Mouse (Mus musculus) layer of hippocampus, postnatal 25 days (tissue): ENCODE data around the gene Emp2. TPM values are rescaled to one million over a fixed set of nuclear protein-coding genes. Genes with fewer than 3 reads are reported as not detected.

Source experiments
- DNase-seq, 2 experiments: peaks; one replicate each; pipeline ENCODE4 v3.0.0; 2022; ENCODE audit warnings: mixed read lengths in 2 of 2, low spot score in 1 of 2; ENCODE audit errors: extremely low spot score in 1 of 2
- total RNA-seq, 2 experiments: library from RNA; stranded (reverse); gene quantifications; 2 replicates each; pipeline ENCODE4 v1.2.3; 2021

The Emp2 gene
- total RNA-seq: 10 to 100 TPM; 18.4 to 19.1 TPM

DNA sequence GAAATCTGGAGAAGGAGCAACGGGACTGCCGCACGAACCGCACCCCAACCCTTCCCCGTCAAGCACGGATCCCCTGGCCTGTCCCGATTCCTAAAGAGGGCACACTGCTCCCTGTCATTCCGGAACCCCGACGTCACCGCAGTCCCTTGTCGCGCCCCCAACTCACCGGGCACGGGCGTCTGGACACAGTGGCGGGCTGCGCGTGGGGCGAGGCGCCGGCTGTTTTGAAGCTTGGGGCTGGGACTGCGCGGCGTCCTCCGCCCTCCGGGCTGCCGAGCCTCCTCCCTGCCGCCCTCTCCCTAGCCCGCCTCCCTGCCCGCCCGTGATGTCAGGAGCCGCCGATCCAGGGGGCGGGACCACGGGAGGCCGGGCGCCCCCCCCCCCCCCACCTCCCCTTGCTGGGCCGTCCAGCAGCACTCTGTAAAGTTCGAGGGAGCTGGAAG lies at the start of gene Emp2:
Gene Emp2 (minus strand): TSS at position 323 of the 443 bp plus-strand sequence.
- DNase-seq: peak; percentile 11 to 31

DNA sequence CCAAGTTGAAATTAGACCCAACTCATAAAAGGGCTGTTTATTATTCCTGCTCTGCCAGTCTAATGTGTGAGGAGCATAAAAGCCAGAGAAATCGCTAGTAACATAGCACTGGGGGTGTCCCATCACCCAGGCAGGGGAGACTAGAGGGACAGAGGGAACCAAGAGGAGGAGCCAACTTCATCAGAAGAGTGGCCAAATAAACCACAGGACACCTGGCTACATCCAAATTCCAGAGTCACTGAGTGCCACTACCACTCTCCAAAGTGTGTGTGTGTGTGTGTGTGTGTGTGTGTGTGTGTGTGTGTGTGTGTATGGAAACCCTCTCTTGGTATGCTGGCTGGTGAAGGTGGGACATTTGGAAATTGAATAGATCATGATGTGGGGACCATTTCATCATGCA lies 49.3 kb upstream of the Emp2 start:
- no peak for DNase-seq

DNA sequence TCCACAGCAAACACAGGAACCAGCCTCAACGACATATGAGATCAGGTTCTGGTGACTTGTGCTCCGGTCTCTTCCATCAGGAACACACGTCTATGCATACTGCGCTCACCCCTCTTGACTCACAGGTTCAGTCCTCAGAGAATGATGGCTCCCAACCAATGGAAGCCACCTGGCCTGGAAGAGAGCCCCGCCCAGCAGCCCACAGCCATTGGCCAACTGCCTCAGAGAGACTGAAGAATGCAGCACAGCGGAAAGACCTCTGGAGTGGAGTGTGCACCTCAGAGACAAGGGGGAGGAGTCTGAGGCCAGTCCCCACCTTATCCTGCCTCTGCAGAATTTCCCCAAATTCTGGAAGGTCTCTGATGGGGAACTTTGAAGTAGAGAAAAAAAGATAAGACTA lies 45.5 kb upstream of the Emp2 start:
- DNase-seq: no peak

DNA sequence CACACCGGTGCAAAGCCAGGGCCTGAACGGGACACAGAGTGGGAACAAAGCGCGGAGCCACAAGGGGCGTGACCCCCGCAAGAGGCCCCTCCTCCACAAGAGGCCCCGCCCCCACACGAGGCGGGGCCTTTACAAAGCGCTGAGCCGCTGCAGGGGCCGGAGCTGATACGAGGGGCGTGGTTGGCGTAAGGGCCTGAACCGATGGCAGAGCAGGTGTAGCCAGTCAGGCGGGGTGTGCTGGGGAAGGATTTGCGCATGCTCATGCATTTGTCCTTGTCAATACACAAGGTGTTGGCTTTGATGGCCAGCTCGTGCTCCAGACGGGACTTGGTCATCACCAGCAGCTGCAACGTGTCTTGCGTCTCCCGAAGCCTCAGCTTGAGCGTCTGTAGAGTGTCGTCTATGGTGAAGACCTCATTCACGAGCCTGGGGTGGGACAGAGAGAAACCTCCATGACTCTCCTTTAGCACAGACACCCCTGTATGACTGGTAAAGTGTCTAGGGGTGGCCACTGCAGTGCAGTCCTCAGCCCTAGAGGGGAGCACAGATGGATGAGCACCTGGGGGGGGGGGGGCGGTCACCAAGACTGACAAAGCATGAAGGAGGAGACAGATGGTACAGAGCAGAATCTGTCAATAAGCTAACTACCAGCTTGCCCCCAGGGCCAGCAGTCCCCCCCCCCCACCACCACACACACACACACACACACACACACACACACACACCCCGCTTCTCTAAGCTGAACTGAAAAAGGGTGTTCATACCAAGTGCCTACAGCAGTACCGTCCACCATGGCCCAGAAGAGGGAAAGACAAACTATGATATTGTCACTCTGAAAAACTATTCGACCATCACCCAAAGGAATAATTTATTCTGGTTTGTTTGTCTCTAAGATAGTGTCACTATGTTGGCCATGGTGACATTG lies 44.5 kb upstream of the Emp2 start:
- DNase-seq: no peak

DNA sequence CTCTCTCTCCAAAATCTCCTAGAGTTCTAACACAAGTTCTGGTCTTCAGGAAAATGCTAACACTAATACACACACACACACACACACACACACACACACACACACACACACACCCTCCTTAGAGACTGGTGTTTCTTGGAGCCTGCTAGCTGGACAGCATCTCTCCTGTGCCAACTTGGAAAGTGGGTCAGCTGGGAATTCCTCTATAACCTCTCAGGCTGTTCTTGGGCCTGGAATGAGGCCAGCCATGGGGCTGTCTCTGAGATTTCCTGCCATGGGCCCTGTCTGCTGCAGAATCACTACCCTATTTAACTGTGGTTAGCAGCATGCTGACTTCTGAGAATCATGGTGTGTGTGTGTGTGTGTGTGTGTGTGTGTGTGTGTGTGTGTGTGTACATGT lies 41.2 kb upstream of the Emp2 start:
- DNase-seq: no peak

DNA sequence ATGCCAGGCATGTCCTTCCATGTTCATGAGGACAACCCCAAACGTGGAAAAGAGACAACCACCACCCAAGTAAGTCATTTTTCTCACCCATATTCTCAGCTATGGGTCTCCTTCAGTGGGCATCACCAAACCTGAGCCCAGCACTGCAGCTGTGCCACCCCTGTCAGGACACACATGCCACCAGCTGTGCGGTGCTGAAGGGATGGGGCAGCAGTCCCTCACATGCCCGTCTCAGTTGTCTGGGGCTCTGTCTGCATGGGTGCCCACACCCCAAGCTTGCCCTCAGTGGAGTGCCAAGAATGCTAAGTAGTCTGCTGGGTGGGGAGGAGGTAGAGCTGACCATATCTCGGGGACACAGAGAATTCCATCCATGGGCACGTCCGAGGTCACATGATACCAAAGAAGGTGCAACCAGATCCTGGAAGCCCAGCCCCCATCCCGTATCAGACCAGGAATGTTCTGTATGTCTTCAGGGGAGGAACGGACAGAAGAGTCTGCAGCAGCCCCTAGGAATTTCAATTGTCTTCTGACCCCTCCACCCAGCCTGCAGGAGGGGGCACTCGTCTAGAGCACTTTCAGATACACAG lies 37.4 kb upstream of the Emp2 start:
- no peak for DNase-seq

DNA sequence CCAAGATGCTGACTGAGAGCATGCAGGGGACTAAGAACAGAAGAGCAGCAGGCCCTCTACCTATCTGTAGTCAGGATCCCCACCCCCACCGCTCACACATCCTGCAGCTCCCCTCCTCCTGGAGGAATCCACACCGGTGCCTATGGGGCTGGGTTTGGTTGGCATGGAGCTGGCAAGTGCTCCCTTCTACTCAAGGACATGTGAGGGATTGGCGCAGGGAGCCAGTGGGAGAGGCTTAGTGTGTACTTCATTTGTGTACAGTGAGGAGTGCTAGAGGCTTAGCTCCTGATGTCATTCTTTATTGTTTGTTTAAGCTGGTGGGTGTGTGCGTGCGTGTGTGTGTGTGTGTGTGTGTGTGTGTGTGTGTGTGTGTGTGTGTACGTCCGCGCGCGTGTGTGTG lies 36.1 kb upstream of the Emp2 start:
- no peak for DNase-seq

DNA sequence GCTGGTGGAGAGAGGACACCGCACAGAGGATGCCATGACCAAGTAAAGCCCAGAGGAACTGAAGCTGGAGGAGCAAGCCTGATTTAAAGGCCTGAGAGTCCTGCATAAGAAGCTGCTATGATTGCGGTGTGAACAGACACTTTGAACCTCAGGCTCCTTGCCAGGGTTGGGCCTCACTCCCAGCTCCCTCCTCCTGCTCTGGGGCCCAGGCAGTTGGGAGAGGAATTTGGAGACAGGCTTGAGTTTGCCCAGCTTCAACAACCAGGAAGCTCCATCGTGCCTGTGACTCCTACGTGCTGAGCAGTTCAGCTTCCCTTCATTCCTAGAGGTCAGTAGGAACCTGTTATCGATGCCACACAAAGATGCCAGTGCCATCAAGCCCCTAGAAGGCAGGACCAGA lies 35.7 kb upstream of the Emp2 start:
- no peak for DNase-seq

DNA sequence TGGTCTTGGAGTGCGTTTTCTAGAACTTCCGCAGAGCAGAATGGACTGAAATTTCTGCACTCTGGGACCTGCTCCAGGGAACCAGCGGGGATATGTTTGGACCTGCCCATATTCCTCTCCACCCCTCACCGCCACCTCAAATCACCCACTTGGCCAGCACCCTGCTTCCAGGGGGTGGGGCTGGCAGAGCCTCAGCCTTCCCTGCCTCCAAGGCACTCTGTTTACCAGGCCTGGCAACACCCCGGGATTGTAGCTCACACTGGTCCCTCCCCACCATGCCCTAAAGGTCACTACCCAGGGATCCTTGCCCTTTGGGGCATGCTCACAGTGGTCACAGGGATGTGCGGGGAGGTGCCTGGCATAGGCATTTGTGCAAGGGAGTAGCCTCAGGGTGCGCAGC lies 33.8 kb upstream of the Emp2 start:
- no peak for DNase-seq

DNA sequence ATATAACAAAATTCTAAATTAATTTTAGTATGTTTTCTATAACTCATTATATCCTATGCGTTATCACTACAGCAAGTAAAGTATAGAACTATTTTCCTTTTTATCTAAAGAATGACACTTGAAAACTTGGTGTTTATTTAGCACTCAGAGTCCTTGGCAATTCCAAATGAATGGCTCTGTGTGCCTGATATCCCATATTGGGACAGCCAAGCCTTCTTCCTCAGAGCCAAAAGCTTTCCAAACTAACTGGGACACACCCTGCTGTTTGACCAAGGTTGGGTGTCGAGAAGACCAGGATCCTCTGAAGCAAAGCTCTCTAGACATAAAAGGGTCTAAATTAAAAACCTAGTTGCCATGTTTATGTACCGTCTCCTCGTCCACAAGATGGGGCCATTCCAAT lies 27.3 kb upstream of the Emp2 start:
- DNase-seq: no peak

DNA sequence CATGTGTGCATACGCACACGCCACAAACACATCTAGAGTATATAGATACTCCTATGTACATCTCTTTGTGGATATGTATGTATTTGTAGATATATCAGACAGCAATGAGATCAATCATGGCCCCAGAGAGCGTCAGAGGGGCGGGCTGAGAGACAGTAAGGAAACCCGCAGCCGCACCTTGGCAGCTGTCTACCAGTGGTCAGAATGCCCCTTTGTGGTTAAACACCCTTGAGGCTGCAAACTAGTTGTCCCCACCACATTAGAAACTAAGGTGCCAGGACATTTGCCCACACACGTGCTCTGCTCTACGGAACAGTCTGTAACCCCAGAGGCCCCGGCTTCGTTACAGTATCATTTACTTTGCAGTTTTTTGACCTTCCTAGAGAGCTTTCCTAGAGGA lies 26.2 kb upstream of the Emp2 start:
- DNase-seq: no peak

DNA sequence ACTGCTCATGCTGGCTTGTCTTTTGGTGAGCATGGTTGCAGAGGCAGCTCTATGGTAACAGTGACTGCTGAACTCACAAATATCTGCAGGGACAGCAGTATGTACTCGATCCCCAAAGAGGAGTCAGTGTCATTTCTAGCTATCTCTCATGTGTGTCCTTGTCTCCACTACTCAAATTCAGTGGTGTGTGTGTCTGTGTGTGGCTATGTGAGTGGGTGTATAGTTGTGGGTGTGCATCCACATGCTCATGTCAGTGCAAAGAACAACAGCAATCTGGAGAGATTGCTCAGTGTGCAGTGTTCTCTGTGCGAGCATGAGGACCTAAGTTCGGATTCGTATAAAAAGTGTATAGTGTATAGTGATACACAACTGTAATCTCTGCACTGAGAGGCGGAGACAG lies 24.8 kb upstream of the Emp2 start:
- no peak for DNase-seq

DNA sequence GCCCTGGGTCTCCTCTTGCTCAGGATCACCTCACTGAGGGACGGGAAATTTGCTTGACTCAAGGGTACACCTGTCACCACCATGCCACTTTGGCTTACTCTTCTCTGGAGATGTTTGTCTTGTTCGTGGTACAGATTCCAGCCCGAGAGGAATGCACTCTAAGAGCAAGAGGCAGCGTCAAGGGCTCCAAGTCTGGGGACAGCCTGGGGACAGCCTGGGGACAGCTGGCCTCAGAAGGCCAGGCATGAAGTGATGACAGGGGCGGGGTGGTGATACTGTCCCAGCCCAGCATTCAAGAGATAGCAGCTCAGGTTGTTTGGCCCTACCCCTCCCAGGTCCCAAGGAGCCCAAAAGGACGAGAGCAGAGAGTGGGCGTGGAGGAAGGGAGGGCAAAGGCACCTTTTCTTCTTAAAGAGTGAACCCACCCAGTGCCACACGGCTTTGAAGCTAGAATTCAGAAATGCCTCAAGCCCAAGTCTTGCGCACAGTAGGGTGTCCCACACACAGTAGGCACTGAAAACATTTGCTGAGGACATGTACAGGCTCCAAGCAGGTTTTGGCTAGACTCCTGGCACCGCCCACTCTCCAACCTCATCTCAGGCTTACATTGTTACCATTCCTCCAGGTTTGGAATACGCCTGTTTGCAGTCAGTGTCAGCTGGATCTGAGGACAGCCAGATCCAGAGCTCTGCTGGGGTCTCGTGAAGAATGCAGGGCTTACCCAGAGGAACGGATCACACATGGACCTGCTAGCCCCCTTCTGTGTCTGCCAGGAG lies 23.8 kb upstream of the Emp2 start:
- no peak for DNase-seq

DNA sequence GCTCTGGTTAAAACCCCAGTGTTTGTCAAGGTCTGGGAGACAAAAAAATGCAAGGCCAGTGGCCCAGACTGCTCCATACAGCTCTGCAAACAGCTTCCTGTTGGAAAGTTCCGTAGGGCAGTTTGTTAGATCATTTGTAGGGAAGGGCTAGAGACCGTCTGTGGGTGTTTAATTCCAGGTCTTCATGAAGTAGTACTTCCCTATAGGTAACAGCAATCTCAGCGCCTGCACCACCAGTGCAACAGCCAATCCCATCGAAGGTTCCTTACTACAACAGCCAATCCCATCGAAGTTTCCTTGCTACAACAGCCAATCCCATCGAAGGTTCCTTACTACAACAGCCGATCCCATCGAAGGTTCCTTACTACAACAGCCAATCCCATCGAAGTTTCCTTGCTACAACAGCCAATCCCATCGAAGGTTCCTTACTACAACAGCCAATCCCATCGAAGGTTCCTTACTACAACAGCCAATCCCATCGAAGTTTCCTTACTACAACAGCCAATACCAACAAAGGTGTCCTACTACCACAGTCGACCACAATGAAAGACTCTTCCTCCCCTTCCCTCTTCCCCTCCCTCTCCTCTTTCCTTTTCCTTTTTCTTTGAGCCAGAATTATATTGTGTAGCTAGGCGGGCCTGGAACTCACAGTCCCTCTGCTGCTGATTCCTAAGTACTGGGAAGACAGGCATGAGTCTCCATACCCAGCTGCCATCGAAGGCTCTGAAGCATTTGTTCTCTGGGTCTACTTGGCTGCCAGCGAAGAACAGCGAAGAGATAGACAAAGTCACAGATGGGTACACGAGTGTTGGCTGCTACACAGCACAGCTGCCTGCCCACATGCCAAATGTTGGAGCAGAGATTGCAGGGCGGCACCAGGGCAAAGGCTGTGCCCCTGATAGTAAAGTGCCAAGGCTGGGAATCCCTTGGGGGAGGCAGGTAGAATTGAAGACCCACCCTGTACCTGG lies 23.0 kb upstream of the Emp2 start:
- DNase-seq: peak in 1 of 2 experiments; percentile 24

DNA sequence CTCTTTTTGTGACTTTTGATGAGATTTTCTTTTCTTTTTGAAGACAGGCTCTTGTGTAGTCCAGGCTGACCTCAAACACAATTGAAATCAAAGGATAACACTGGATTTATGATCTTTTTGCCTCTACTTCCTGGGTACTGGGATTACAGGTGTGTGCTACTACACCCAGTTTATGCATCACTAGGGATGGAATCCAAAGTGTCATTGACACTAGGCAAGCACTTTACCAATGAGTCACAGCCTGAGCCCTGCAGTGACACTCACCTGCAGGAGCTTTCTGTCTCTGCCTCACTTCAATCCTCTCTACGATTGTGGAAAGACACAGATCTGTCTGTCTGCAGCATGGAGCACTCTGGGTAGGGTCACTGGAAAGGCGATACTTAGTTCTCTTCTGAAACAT lies 22.2 kb upstream of the Emp2 start:
- DNase-seq: no peak

DNA sequence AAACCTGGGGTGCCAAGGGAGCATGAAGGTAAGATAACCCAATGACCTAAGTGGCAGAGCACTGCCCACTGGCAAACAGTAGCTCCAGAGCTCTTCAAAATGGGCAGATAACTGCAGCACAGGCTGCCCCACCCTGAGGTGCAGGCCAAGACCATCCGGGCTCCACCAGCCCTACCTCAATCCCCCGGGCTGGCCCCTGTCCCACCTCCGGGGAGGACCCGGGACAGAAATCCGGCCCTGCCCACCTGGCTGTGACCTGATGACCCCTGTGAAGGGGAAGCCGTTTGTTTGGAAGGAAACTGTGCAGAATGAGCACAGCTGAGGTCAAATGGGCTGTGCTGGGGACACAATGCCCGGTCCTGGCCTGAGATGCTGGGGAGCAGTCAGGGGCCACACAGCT lies 19.0 kb upstream of the Emp2 start:
- DNase-seq: no peak

DNA sequence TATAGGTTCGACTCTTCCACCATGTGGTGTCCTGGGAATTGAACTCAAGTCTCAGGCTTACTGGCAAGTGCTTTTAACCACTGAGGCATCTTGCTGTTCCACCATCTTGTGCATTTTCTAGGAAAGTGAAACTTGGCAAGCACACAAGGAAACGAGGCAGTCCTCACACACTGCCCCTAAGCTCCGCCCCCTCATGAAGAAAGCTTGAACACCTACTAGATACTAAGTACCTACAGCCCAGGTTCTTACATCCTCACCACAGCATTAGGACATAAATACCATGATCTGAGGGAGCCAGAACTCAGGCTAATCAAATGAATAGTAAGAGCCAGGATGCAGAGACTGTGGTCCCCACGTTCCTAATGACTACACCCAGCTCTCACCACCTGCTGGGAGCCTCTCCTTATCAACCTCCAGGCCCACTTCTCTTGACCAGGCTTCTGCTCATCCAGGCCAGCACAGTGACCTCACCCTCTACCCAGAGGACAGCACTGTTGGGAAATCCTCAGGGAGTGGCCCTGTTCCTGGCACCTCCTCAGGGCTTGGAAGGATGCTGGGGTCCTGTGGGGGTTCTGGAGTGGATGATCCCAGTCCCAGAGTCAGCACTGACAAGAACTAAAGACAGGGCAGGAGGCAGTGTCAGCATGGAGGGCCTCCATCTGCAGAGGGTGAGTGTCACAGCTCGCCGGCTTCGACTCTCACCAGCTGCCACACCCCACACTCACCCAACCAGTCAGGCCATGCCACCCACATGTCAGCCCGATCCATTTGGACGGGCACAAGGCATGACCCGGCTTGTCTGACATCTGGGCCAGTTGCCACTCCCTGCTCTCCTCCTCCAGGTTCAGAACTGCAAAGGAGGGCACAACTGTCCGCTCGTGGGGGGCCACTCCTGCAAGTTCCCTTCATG lies 17.1 kb upstream of the Emp2 start:
- no peak for DNase-seq

DNA sequence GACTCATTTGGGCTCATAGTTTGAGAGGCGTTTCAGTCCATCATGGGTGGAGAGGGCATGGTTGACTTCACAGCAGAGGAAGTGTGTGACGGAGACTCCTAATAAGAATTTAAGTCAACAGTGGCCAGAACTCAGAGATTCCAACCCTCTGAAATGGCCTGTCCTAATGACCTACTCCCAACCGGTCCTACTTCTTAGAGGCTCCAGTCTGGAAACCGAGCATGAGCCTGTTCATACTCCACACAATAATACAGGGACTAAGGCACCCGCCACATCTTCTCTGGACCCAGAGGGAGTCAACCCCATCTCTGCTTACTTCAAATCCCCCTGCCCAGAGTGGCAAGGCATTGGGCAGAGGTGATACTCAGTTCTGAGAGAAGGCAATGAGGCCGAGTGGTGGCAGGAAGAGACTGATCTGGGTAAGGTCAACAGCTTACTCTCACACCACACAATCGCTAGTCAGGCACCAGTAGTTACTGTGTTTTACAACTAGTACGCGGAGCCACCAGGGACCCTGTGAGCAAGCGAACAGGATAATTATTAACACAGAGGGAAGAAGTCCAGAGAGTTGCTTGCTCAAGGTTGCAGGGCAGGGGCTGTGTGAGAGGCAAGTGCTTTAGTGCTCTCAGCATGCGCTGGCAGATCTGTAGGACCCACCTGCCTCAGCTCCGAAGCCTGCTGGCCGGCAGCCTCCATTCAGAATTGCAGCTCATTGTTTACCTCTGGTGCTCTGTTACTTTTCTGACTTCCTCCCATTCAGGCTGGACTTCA lies 14.0 kb upstream of the Emp2 start:
- no peak for DNase-seq
